Mouse (Mus musculus): Measurements from ENCODE around the gene Selenon.
A peak's percentile ranks its signal among the peaks of the same experiment; 100 is the strongest.

The Selenon gene

DNA sequence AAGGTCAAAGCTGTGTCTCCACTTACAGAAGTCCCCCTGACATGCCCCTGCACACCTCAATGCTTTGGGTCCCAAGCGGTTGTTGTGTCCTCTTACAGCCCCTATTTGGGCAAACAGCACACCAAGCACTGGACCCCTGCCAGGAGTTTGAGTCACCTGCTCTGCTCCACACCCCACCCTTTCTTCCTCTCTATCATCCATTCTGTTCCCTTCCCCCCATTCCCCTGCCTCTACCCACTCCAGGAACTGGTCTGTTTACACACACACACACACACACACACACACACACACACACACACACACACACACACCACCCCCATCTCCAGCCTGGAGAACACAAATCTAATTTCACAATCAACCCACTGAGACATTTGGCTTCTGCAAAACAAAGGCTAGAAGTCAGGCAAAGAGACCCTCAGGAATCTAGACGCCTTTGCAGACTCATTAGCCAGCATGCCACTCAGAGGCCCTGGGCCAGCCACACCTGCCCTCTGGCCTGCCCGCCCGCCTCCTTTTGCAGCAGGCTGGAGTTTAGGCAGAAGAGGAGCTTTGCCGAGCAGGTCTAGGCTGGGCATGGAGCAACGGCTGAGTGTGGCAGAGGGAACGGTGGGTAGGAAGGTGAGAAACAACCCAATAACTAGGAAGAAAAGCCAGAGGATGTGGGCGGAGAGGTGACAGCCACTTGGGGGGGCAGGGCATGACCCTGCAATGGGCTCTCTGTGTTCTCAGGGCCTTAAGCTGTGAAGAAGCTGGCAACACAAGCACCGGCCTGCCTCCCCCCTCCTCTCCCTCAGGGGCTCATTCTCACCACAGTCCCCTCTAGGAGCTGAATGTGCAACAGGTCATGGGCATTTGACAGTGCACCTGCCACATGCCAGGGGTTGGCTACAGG is 4.9 kb downstream of the Selenon start:
- DNase-seq (ENCODE audit: low read depth, low spot score): no peak

DNA sequence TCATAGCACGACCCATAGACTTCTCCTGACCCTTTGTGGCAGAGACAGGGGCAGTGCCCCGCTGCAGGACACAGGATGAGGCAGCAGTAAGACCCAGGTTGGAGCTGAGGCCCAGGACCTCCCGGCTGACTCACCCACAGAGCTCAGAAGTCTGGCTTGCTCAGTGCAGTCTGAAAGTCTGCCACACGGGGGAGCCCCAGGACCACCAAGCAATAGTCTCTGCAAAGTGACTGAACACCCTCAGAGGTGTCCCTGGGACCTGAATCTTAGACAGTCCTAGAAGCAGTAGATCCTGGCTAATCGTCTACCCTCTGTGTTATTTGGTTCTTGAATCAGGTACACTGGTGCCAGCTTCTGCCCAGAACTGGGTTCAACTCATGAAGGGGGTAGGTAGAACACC is 8.7 kb downstream of the Selenon start:
- DNase-seq (ENCODE audit: low read depth, low spot score): peak; percentile 94

DNA sequence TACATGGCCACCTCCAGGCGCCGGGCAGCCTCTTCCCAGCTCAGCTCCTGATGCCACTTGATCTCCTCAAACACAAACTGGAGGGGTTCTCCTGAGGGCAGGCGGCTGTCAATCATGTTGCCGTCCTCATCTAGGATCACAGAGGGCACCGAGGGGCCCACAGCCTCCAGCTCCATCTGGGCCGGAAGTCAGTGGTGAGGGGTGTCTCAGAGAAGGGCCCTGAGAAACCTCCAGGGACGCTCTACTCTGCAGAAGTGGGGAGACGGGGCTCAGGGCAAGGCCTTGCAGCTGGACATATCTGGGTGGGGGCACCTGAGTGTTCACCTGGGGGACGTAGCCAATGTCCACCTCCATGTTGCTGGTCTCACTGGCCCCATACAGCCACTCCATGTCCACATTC is 9.2 kb downstream of the Selenon start:
- no peak for DNase-seq (ENCODE audit: low read depth, low spot score)

DNA sequence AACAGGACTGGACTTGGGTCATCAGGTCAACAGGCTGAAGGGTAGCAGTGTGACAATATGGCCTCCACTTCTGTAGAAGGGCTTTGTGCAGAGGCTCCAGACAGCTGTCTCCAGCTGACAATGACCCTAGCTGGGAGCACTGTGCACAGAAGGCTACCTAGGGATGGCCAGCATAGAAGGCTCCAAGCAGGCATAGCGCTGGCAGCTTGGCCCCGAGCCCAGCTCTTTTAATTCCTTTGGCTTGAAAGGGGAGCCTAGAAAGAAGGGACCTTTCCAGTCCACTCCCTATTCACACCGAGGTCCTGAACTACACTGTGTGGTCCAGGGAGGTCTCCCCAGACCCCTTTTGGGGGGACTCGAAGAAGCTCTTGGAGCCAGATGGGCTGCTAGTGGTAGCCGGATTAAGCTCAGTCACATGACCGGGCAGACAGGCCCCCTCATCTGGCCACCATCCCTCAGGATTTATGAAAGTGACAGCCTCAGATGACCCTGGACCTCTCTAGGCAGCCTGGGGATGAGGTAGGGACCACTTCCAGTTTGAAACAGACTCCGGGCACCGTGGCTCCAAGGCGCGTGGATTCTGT is 12.9 kb downstream of the Selenon start:
- DNase-seq (ENCODE audit: low read depth, low spot score): no peak

DNA sequence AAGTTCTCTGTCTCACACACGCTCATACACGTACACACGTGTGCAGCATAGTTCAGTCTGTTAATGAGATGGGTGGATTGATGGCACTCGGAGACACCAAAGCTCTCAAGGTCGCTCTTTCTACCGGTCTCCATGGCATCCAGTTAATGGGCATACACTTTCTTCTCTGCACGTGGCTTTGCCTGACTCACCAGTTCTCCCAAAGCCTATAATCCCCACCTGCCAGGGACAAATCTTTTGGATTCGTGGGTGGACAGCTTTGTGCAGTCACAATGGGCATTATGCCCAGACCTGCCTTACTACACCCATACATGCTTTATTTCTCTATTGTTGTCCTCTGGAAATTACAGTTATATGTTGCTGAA is 16.2 kb downstream of the Selenon start:
- no peak for DNase-seq (ENCODE audit: low read depth, low spot score)

DNA sequence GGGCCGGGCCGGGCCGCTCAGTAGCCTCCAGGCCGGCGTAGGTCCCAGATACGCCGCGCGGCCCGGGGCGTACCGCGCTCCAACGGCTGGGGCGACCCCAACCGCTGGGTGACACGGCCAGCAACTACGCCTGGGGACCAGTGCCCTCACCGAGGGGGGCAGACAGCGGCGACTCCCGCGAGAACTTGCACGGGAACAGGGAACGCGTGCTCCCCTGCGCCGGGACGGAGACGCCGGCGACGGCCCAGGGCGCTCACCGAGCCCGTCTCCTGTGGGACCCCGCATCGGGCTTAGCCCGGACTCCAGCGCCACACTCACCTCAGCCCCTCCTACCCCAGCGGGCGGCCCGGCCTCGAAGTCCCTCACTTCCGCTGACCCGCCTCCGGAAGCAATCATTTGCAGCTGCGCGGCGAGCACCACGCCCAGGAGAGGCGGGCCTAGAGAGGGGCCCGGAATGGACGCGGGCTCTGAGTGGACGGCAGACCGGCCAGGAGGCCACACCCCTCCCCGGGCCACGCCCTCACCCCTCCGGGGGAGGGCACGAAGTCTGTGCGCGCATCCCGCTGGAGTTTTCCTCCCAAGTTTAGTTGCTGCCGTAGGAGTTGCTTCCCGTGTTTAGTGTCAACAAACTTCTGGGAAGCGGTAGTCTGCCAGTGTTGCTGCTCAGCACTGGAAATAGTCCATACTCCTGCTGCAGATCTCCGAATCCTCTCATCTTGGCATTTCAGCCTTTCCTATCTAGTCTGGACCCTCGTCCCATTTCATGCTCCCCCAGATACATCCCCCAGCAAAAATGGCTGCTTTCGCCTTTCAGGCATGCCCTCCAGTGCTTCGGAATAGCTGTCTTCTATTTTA is 16.8 kb downstream of the Selenon start, which contains the start of gene Mtfr1l:
Mtfr1l (minus strand) TSS at position 456 of the 855 bp plus-strand sequence.
- peak; percentile 97 for DNase-seq (ENCODE audit: low read depth, low spot score)

DNA sequence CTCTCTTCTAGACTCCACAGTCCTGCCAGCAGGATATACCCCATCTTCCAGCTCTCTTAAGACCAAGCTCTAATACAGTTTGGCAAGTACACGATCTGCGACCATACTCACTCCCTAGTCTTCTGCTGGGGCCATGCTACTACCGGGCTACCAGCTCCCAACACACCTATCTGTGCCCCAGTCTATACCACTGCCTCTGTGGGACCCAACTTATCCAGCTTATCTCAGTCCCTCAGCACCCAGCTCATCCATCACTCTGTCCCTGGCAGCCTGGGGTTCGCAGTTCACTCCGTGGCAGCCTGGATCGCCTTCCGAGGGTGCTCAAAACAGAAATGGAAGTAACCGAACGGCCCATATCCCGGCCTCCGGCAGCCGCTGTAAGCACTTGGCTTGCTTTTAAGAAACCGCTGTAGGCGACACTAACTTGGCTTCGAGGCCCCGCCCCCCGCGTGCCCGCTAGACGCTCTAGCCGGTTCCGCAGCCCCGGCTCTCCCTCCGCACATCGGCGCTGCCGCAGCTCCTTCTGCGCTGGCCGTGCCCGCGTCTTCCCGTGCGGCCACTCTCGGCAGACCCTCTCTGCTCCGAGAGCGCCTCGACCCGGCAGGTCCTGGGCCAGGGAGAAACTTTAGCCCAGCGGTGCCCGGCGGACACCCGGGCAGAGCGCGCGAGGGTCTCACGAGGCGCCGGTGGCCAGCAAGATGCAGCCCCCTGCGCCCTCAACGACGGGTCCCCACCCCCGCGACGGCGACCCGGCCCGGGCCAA is 17.7 kb downstream of the Selenon start:
- peak; percentile 87 for DNase-seq (ENCODE audit: low read depth, low spot score)

DNA sequence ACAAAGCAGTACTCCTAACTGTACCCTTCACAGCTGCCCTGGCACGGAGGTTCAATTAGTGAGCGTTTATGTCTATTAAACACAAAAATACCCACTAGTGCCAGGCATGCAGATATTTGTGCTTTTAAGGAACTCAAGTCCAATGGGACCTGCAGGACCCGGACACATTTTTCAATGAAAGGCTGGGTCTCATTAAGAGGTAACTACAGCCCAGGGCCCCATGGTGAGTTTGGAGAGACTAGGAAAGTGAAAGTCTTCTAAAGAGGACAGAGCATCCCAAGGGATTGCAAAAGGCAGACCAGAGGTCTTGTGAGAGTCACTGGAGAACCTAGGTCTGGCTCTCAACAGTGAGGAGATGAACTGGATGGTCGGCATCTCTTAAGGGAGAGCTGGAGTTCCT is 18.5 kb downstream of the Selenon start:
- DNase-seq (ENCODE audit: low read depth, low spot score): no peak

DNA sequence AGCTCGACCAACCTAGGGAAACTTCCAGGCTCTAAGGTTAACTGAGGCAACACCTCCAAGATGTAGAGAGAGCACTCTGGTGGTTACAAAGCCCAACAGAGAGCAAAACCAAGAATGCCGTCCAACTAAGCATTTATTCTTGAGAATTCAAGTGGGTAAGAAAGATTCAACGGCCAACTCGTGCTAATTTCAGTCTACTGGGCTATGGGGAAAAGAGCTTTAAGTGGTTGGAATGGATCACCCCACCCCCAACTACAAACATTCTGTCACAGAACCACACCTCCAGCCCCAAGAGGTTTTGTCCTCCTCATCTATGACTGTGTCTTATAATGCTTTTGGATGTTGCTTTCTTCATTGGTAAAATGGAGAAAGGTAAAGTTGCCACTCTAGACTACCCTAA is 19.0 kb downstream of the Selenon start:
- no peak for DNase-seq (ENCODE audit: low read depth, low spot score)

DNA sequence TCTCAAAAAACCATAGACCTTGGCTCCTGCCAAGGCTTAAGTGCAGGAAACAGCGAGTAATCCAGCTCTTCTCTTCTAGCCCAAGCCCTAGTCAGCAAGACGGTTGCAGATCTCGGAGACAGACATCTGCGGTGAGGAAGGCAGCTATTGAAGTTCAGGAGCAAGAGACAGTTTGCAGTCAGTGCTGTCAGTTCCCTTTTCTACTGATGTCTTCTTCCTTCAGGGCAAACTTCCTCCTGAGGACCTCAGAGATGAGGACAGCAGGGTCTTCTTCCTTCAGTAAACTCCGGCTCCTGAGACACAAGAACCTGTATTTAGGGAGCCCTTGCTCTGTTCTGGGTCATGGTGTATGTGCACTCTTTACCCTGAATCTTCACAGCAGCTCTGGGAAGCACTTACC is 25.7 kb downstream of the Selenon start:
- no peak for DNase-seq (ENCODE audit: low read depth, low spot score)

DNA sequence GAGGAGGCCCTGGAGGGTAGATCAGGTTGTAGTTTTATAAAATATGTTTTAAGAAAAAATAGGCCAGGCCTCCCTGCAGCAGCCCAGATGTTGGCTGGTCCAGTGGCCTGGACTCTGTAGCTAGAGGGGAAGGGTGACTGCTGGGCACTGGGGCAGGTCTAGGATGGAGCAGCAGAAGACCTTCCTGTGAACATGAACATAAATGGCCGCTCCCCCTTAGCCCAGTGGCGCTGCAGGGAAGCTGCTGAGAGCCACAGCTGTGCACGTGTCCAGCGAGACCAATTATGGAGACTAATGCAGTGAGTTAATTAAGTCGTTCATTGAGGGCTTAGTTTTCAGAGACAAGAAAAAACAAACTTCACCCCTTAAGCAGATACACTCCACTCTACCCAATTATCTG is 26.2 kb downstream of the Selenon start:
- DNase-seq (ENCODE audit: low read depth, low spot score): no peak

DNA sequence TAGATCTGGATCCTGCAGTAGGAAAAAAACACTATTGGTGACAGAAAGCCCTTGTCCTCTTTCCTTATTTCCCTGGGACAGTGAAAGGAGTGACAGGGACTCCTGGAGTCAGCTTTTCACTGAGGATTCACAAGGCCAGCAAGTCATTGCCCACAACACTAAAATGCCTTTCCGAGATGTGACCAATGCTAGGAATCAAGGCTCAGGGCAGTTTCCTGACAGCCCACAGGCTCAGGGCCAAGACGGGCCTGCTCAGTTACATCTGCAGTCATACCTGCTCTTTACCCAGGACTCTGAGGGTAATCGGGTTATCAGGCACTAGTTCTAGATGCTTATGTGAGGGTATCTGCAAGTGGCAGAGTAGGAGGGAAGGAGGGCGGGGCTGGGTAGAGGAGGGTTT is 28.5 kb downstream of the Selenon start:
- no peak for DNase-seq (ENCODE audit: low read depth, low spot score)

DNA sequence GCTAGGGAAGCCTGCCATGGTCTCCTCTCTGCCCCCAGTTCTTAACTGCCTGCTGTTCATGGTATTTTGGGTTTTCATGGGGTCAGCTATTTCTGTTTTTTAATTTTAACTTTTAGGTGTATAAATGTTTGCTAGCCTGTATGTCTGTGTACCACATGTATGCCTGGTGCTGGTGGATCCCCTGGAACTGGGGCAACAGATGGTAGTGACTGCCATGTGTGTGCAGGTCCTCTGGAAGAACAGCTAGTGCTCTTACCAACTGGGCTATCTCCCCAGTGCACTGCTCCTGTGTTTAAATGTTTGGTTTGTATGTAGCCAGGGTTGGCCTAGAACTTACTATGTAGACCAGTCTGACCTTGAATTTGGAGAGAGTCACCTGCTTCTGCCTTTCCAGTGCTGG is 32.7 kb downstream of the Selenon start:
- no peak for DNase-seq (ENCODE audit: low read depth, low spot score)

DNA sequence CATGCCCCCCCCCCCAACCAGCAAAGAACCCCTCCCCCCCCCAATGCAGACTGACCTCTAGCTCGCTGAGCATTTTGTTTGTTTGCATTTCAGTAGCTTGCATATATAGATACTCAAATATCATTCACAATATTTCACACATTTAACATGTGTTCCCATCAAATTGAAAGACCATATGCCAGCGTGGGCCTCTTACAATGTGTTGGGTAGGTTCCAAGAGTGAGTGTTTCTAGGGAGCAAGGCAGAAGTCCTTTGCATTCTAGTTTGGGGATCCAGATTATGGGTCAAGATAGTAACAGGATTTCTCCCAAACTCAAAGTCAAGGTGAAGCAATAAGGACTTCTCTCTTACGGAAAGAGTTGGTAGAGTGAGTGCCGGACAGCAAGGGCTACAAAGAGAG is 33.4 kb downstream of the Selenon start:
- no peak for DNase-seq (ENCODE audit: low read depth, low spot score)

DNA sequence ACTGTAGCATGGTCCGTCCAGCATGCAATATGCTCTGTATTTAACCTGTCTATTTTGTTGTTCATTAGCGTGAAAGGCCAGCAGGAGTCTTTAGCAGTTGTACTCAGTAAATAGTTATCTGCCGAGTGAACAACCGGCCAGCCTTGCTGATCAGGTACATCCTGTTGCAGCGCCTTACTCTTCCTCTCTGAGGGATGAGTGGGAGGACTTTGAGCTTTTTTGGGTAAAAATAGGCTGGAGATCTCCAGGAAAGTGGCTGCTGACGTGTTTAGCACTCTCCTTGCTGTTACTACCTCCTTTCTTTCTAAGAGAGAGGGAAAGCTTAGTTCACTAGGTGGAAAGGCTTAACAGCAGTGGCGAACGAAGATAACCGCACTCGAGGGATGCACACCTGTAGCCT is 34.2 kb downstream of the Selenon start:
- DNase-seq (ENCODE audit: low read depth, low spot score): no peak

DNA sequence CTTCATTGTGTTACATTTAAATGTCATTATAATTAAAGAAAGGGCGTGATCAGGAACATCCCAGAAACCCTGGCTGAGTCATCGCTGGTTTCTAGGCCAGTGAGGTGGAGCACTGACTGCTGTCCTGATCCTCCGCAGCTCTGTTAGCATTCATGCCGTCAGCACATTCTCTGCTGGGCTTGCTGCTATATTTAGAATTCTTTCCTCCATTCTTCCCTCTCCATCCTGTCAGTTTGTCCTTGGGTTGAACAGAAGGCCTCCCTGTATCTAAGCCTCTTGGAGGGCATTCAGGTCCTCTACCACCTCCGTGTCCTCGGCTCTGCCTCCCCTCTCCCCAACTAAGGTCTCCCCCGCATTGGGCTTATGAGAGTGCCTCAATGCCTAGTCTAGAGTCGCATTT is 35.0 kb downstream of the Selenon start:
- DNase-seq (ENCODE audit: low read depth, low spot score): no peak

DNA sequence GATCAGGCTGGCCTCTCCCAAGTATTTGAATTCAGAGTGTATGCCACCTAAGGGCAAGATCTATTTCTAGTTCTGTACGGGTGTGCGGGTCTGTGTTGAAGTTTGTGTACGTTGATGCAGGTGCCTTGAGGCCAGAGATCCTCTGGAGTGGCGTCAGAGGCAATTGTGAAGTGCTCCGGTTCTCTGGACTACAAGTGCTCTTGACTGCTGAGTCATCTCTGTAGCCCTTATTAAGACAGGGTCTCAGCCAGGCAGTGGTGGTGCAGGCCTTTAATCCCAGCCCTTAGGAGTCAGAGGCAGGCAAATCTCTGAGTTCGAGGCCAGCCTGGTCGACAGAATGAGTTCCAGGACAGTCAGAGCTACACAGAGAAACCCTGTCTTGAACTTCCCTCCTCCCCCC is 36.4 kb downstream of the Selenon start:
- DNase-seq (ENCODE audit: low read depth, low spot score): no peak

DNA sequence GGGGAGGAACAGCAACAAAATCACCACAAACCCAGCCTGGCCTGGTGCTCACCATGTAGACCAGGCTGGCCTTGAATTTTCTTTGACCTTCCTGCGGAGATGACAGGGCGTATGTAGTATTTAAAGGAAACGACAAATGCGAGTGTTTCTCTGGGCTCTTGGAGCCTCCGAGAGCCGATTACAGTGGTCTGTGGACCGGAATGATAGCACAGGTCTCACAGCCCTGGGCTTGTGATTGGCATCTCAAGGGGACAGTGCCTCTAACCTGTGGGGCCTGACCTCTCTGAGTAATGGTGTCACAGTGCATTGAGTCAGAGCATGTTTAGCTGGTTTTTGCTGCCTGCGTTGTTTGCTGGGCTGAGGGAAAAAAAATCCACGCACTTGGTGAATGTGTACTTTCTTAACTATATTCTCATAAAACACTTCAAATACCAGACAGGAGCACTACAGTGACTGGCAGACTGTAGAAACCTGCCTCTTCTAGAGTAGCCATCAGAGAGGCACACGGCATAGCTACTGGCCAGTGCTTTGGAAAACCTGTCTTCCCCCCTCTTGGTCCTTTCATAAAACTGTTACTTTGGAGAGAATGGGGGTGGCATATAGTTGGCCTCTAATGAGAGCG is 37.5 kb downstream of the Selenon start:
- DNase-seq (ENCODE audit: low read depth, low spot score): no peak

DNA sequence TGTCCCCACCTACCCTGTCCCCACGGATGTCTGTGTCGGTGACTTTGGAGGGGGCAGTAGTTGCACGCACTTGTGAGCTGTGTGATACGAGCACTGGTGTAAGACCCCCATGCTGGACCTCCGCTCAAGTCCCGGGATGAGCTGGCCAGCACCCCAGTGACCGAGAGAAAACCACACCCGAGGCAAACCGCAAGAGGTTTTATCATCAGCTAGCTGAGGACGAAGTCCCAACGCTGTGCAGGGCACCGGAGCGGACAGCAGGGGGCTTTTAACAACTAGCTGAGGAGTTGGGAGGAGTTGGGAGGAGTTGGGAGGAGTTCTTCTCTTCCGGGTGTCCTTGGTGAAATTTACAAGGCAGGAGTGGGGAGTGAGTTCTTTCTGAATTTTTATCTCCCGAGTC is 39.2 kb downstream of the Selenon start:
- peak; percentile 61 for DNase-seq (ENCODE audit: low read depth, low spot score)

DNA sequence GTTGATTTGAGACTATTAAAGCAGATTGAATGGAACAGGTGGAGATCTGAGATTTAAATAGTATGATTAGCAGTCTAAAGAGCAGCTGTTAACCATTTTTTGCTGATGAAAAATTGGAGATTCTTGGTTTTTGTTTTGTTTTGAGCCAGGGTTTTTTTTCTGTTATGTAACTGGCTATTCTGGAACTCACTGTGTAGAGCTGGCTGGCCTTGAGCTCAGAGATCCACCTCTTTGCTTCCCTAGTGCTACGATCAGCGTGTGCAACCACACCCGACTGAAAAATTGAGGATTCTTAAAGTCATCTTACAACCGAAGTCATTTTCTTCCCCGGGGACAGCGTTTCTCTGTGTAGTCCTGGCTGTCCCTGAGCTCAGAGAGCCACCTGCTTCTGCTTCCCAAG is 40.2 kb downstream of the Selenon start:
- DNase-seq (ENCODE audit: low read depth, low spot score): no peak

DNA sequence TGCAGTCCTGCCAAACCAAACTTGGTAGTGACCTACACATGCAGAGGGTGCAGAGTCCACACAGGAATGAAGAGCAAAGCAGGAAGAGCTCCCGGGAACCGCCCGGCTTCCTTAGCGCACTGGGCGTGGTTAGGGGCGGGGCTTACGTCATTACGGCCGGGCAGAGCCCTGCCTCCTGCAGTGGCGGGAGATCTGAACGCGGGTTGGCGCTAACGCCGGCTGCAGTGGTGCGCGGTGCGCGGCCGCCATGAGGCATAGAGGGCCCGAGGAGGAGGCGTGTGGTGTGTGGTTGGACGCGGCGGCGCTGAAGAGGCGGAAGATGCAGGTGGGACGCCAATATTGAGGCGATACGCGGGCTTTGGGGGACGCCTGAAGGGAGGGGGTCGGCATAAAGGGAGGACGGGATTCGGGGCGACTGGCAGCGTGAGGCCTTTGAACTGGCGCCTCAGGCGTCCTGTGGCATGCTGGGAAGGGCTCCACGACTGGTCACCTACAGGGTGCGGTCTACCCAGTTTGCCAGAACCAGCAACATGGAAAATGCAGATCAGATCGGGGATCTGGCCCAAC is 41.0 kb downstream of the Selenon start, which contains the start of gene Aunip:
Aunip (plus strand) TSS at position 155 of the 567 bp plus-strand sequence.
- DNase-seq (ENCODE audit: low read depth, low spot score): peak; percentile 93

Measured in CD4-positive, CD25-positive, alpha-beta regulatory T cell, adult 2 months (primary cell).